Mouse (Mus musculus) C2C12 (cell line): ENCODE data around the gene Ephb6. TPM values are rescaled to one million over a fixed set of nuclear protein-coding genes. Genes with fewer than 3 reads are reported as not detected.

Experiments used
- H3K27me3 ChIP-seq: one replicate; pipeline ENCODE4 v1.6.1; 2011; ENCODE audit not compliant: control insufficient read depth, insufficient read depth, insufficient read length
- H3K36me3 ChIP-seq: one replicate; pipeline ENCODE4 v1.6.1; 2011; ENCODE audit not compliant: control insufficient read depth, insufficient read depth
- H3K4me3 ChIP-seq: one replicate; pipeline ENCODE4 v1.5.1; 2011; ENCODE audit warnings: mild to moderate bottlenecking, control low read depth; ENCODE audit not compliant: poor library complexity, insufficient read depth, severe bottlenecking
- H3K79me2 ChIP-seq: one replicate; pipeline ENCODE4 v1.6.1; 2011; ENCODE audit not compliant: control insufficient read depth, insufficient read depth
- H3K79me3 ChIP-seq: one replicate; pipeline ENCODE4 v1.6.1; 2011; ENCODE audit warnings: low read depth, control low read depth
- H3ac ChIP-seq: one replicate; pipeline ENCODE3; 2011; ENCODE audit warnings: low read depth; ENCODE audit not compliant: control insufficient read depth, insufficient read length
- CEBPB ChIP-seq: IDR thresholded peaks from one replicate; pipeline ENCODE4 v1.6.1; 2011; ENCODE audit warnings: low read depth, mild to moderate bottlenecking, control low read depth, moderate library complexity
- CTCF ChIP-seq: IDR thresholded peaks from one replicate; pipeline ENCODE4 v1.5.1; 2011; ENCODE audit not compliant: control insufficient read depth, insufficient read depth, insufficient read length
- FOSL1 ChIP-seq: IDR thresholded peaks from one replicate; pipeline ENCODE4 v1.8.0; 2011; ENCODE audit warnings: mild to moderate bottlenecking, low read length; ENCODE audit not compliant: poor library complexity, insufficient read depth, severe bottlenecking
- MAX ChIP-seq: IDR thresholded peaks from one replicate; pipeline ENCODE4 v1.6.1; 2011; ENCODE audit warnings: mild to moderate bottlenecking, control low read depth
- MYOD1 ChIP-seq: IDR thresholded peaks from one replicate; pipeline ENCODE4 v1.6.1; 2011; ENCODE audit warnings: low read depth; ENCODE audit not compliant: control insufficient read depth, insufficient read length
- MYOG ChIP-seq: IDR thresholded peaks from one replicate; pipeline ENCODE4 v1.6.1; 2011; ENCODE audit not compliant: control insufficient read depth, insufficient read length; ENCODE audit errors: extremely low read depth
- USF1 ChIP-seq: IDR thresholded peaks from one replicate; pipeline ENCODE4 v1.6.1; 2011; ENCODE audit warnings: low read depth, mild to moderate bottlenecking, control low read depth, moderate library complexity
- long read RNA-seq, 2 experiments: library from polyadenylated mRNA; unstranded; transcript quantifications; one replicate each; pipeline ENCODE4 v2.0.0; 2019 to 2020
- polyA plus RNA-seq: library from polyadenylated mRNA; unstranded; fragments of >200 nt; fragmentation: generic; extraction: Trizol; gene quantifications from one replicate; pipeline ENCODE4 v1.2.1, GENCODE M21; 2012; ENCODE audit warnings: missing spikeins

Gene Ephb6
- 13.0 TPM for polyA plus RNA-seq
- long read RNA-seq, experiment 1, transcript Ephb6-201 (18 exons, 3,762 nt) = major isoform, 16 of 34 reads
- long read RNA-seq, experiment 1, partial matches to known transcripts = 15 of 34 reads
- long read RNA-seq, experiment 1, other reads (novel, unspliced or antisense) = 3 of 34 reads
- long read RNA-seq, experiment 2, transcript Ephb6-201 (18 exons, 3,762 nt) = major isoform, 165 of 196 reads
- long read RNA-seq, experiment 2, partial matches to known transcripts = 11 of 196 reads
- long read RNA-seq, experiment 2, other reads (novel, unspliced or antisense) = 20 of 196 reads

GRCm38 (mm10) chr6:41605061-41605793 is at the start of gene Ephb6:
Ephb6 (plus strand) TSS chr6:41605482.
- Histone ChIP-seq H3ac (peak within 1 kb of the TSS; percentile 92), H3K36me3 (no peaks in the 10 kb centered on the region), H3K4me3 (peak within 1 kb of the TSS; percentile 48), H3K27me3 (no peaks in the 10 kb centered on the region), H3K79me3 (no peaks in the 10 kb centered on the region), H3K79me2 (no peaks in the 10 kb centered on the region)
- TF ChIP-seq MAX = no peak
- TF ChIP-seq MYOG = no peak
- TF ChIP-seq CEBPB = no peak
- TF ChIP-seq CTCF = no peak
- no peak for TF ChIP-seq MYOD1
- TF ChIP-seq USF1 = no peak
- TF ChIP-seq FOSL1 = no peak

GRCm38 (mm10) chr6:41556389-41556788 is 48.9 kb upstream of the Ephb6 start:
- Histone ChIP-seq H3K27me3 (no peaks in the 10 kb centered on the region), H3K79me2 (no peaks in the 10 kb centered on the region), H3ac (no peak overlapping the region), H3K79me3 (no peaks in the 10 kb centered on the region), H3K4me3 (no peak overlapping the region), H3K36me3 (no peaks in the 10 kb centered on the region)
- TF ChIP-seq MYOD1 (no peak), FOSL1 (no peak), MAX (no peak), CEBPB (no peak), USF1 (no peak), MYOG (no peak), CTCF (no peak)

DNA sequence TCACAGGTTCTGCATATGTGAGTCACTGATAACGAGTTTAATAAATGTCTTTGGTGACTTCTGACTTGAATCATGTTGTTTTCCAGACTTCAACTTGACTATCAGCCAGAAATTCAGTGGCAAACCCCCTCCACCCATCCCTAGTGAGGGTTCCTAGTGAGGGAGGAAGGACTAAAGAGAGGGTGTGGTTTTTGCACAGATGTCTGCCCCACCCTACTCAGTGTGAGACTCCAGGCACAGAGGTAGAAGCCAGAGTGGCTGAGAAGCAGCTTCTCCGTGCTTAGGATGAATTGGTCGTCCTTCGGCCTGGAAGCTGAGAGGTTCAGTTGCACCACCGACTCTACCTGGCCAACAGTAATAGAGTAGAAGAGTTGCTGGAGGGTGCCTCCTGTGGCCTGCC is 47.8 kb upstream of the Ephb6 start:
- TF ChIP-seq CTCF (no peak), MYOD1 (no peak), FOSL1 (no peak), CEBPB (no peak), MAX (no peak), MYOG (no peak), USF1 (no peak)
- Histone ChIP-seq H3K36me3 (no peaks in the 10 kb centered on the region), H3K27me3 (no peaks in the 10 kb centered on the region)

DNA sequence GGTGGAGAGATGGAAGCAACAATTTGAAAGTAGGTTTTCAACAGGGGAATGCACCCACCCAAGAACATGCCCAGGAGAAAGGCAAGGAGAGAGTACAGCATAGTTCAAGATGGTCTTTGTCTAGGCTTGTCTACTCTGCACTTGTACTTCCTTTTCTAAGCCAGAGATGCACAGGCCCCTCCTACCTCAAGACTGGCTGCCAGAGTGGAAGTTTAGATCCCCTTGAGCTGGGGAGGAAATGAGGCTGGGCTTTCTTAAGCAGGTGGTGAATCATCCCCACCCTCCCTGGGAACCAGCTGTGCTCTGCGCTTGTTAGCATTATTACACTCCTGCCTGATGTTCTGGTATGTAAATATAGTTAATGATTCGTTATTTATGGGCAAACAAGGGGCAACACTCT is 47.0 kb upstream of the Ephb6 start:
- no peak overlapping the region for H3ac ChIP-seq
- TF ChIP-seq MYOG (no peak), CTCF (no peak), MAX (peak; percentile 57), MYOD1 (peak; percentile 70), USF1 (no peak), FOSL1 (no peak), CEBPB (no peak)
- no peaks in the 10 kb centered on the region for H3K79me2 ChIP-seq
- H3K27me3 ChIP-seq = no peaks in the 10 kb centered on the region
- H3K4me3 ChIP-seq = no peak overlapping the region
- H3K79me3 ChIP-seq = no peaks in the 10 kb centered on the region
- H3K36me3 ChIP-seq = no peaks in the 10 kb centered on the region

More for the DNA sequence above, 47.8 kb upstream of the Ephb6 start:
- Histone ChIP-seq H3K79me2 (no peaks in the 10 kb centered on the region), H3K79me3 (no peaks in the 10 kb centered on the region), H3ac (no peak overlapping the region), H3K4me3 (no peak overlapping the region)

GRCm38 (mm10) chr6:41559331-41559730 is 46.0 kb upstream of the Ephb6 start:
- Histone ChIP-seq H3K79me2 (no peaks in the 10 kb centered on the region), H3K79me3 (no peaks in the 10 kb centered on the region), H3K27me3 (no peaks in the 10 kb centered on the region), H3K4me3 (no peak overlapping the region), H3K36me3 (no peaks in the 10 kb centered on the region), H3ac (no peak overlapping the region)
- TF ChIP-seq FOSL1 = no peak
- TF ChIP-seq CTCF = no peak
- TF ChIP-seq MYOD1 = no peak
- no peak for TF ChIP-seq MAX
- no peak for TF ChIP-seq USF1
- TF ChIP-seq MYOG = no peak
- no peak for TF ChIP-seq CEBPB
